Mouse (Mus musculus) megakaryocyte-erythroid progenitor cell, adult 5-6 weeks (primary cell): ENCODE measurements around the gene Pigk. TPM values are rescaled to one million over a fixed set of nuclear protein-coding genes. Genes with fewer than 3 reads are reported as not detected.

ENCODE experiments used
- ATAC-seq: replicated peaks from 2 replicates; pipeline ENCODE4 v1.8.0; 2016; ENCODE audit warnings: mild to moderate bottlenecking, inconsistent platforms; ENCODE audit not compliant: severe bottlenecking, poor library complexity, low FRiP score, low TSS enrichment
- total RNA-seq, 2 experiments: library from RNA; stranded (forward) in 1 of 2; stranded (reverse) in 1 of 2; fragments of 200-1000, 215-1000 nt in 1 of 2; fragments of >200 nt in 1 of 2; fragmentation: Nextera tagmentation in 1 of 2; gene quantifications; 2 replicates each; pipeline ENCODE4 v1.2.3; 2014 to 2017

Pigk gene
- total RNA-seq, 2 experiments from 2014 or later = 36.6 to 63.0 TPM

DNA sequence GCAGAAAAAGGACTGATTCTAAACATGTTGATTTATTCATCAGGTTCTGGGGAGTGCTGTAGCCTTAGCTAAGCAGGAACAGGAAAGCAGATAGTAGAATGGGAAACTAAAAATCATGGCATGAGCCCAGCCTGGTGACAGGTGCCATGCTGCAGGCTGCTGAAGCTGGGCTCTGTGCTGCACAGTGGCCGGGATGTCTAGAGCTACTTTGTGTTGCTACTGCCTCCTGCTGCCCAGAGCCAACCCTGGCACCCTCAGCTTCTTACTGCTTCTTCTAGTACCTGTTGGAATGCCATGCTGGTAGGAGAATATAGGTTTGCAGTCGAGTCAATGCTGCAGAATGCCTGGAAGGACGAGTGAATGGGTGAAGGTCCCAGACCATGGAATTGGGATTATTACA is 8.9 kb downstream of the Pigk start:
- ATAC-seq = peak; percentile 76

DNA sequence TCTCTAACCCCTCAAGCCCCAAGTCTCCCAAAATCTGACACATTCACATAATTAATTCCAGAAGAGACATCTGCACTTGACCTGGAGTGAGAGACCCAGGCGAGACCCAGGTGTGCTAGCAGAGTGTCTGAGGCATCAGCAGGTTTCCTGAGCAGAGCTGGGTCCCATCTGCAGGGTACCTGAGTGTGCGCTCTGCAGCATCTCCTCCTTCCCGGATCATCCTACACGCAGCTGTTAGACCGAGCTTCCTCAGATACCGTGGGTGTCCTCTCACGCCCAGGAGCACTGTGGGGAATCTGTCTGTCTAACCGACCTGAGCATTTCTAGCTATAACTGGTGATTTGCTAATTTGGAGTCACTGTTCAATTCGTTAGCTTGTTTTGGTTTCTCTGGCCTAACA is 10.5 kb downstream of the Pigk start:
- no peak for ATAC-seq

DNA sequence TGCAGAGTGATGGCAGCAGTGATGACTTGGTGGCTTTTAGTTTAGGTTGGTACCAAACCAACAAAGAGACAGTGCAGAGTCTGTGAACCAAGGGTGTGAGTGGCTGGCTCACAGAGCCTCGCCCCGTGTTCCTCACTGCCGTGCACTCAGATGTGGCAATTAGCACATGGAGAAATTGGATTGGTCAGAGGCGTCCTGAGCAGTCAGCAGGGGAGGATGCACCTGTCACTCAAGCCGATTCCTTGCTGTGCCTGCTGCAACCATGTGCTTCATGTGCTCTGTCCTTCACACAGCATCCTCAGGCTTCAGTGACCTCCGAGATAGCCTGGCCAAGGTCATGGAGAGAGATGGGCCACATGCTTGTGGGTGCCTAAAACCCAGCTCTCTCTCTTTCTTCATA is 14.3 kb downstream of the Pigk start:
- no peak for ATAC-seq

DNA sequence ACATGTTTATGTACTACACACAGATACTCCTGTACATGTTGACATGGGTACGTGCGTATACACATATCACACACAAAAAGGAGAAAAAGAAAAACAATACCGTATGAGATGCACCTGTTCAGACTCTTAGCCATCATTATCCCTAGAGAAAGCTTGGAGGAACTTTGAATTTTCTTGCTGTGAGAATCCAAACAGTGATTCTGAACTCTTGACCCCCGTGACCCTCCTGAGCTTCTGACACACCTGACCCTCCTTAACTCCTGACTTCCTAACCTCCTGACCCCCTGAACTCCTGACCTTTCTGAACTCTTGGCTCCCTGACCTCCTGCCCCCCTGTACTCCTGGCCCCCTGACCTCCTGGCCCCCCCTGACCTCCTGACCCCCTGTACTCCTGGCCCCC is 19.1 kb downstream of the Pigk start:
- ATAC-seq = no peak

DNA sequence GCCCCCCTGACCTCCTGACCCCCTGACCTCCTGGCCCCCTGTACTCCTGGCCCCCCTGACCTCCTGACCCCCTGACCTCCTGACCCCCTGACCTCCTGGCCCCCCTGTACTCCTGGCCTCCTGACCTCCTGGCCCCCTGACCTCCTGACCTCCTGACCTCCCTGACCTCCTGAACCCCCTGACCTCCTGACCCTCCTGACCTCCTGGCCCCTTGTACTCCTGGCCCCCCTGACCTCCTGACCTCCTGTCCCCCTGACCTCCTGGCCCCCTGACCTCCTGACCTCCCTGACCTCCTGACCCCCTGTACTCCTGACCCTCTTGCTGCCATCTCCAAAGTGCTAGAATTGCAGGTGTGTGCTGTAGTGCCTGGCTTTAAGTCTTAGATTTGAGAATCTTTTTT is 19.6 kb downstream of the Pigk start:
- no peak for ATAC-seq

DNA sequence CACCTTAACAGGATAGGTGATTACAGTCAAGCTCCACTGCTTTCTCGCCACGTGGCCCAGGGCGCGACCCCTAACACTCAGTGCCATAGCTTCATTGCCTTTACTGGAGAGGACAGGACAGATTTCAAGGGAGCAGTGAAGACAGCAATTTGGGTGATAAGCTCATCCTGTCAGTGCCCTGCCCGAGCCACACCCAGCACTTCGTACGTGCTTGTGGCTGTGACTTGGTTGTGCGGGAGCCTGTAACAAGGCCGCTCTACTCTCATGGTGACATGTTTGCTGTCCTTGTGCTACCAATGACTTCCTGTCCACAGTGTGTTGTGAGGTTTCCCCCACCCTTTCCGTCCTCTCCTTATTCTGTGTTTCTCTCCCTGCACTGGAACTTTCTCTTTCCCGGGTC is 20.2 kb downstream of the Pigk start:
- ATAC-seq = peak; percentile 90

DNA sequence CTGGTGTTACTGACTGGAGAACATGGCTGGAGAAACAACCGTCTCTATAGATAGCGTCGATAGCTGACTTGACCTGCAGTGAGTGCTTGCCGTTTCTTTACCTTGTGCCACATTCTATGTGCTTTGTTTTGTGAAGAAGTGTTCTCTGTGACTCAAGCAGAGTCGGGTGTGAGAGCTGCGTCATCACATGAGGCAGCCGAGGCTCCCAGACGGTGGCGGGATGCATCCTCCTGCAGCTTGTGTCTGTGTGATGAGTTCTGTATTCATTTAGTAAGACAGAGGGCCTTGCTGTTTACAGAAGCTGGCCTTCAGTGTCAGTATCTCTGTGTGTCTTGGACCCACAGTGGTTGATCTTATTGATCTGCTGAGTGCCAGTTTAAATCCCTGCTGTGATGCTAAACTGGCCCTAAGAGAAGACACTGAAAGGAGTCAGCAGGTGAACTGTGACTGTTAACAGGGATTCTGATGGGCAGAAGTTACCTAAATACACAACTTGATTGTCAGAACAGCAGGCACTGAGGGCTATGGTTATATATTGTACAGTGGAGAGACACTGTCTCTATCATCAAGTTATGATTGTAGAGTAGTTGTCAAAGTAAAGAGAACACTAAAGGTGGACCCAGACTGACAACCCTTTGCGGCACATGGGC is 21.8 kb downstream of the Pigk start:
- ATAC-seq = no peak

DNA sequence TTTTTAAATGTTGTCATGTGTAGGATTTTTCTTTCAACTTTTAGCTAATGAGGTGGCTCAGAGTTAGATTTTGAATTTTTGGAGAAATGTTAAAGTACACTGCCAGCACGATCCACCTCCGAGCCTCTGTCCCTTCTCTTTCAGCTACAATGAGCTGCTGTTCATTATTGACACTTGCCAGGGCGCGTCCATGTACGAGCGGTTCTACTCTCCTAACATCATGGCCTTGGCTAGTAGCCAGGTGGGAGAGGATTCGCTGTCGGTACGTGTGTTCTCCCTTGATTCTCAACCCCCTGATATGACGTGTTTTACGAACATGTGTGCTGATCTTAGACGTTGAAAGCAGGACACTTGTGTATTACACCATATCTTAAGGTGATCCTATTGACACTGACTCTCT is 30.4 kb downstream of the Pigk start:
- ATAC-seq = no peak

DNA sequence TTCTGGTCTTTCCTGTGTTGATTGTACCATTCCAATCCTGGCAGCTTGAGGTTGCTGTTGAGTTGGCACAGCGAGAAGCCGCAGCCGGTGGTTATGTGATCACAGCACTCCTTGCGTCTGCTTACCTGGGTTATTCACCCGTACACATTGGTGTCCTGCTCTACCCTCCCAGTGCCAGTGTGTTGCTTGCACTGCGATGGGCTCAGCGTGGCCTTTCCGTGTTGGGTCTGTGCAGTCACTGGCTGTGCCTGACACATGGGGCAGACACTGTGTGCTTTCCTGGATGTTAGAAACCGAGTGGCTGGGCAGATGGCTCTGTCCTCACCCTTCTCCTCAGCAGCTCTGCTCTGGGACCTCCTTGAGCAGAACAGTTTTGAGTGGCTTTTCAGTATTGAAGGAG is 31.7 kb downstream of the Pigk start:
- no peak for ATAC-seq

DNA sequence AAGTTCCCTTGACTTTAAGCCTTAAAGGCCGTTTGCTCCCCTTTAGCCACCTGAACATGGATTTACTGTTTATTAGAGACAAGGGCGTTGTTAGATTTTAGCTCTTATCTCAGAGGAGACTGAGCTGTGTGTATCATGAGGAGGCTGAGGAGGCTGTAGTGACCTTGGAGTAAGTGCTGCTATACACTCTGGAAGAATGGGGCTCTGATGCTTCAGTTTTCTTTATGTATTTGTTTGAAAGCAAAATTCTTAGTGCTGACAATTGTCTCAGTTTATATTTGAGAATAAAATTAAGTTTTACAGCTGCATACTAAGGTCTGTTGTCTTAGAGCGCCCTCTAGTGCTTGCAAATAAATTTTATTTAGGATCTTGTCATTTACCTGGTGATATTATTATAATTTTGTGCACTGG is 35.6 kb downstream of the Pigk start:
- peak; percentile 79 for ATAC-seq

DNA sequence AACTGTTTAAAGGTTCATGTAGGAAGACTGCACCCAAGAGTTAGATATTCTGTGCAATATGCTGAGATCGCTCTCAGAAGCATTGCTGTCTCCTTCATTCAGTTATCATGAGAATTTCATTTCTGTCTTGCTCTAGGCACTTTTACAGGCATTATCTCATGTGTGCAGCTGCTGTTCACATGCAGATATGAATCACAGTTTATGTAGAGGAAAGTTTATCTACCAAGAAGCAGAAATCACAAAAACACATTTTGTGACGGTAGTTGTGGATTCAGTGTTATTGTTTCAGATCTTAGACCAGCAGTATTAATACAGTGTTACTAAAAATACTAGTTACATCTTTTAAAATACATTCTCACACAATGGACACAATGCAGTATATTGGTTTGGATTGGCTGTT is 36.0 kb downstream of the Pigk start:
- peak; percentile 84 for ATAC-seq

DNA sequence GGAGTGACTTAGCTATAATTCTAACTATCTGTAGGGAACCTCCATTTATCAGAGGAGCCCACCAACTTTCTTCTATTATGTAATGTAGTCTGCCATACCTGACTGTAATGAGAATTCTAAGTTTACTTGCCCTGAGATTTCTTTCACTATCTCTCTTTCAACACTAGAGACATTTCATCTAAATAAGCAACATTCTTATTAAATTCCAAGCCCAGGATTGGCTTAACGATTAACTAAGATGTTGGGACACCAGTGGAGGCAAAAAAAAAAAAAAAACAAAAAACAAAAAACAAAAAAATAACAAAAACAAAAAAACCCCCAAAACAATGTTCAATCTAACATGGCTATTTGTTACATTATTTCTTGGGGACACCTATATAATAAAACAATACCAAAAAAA is 39.0 kb downstream of the Pigk start:
- ATAC-seq = no peak

DNA sequence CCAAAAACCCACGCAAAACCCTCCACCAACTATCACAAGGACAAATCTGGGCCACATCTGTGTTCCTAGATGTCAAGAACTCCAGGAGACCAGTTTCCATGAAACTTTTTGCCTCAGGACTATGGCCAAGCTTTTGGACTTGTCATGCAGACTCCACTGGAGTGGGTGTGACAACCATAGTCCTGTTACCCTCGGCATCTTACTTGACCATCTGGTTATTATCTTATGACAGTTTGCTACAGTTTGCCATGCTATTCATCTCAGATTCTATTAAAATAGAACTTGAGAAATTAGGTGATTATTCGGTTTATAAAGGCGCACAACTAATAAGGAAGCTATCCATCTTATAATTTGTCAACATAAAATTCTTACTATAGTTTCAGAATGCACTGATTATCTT is 39.4 kb downstream of the Pigk start:
- no peak for ATAC-seq

DNA sequence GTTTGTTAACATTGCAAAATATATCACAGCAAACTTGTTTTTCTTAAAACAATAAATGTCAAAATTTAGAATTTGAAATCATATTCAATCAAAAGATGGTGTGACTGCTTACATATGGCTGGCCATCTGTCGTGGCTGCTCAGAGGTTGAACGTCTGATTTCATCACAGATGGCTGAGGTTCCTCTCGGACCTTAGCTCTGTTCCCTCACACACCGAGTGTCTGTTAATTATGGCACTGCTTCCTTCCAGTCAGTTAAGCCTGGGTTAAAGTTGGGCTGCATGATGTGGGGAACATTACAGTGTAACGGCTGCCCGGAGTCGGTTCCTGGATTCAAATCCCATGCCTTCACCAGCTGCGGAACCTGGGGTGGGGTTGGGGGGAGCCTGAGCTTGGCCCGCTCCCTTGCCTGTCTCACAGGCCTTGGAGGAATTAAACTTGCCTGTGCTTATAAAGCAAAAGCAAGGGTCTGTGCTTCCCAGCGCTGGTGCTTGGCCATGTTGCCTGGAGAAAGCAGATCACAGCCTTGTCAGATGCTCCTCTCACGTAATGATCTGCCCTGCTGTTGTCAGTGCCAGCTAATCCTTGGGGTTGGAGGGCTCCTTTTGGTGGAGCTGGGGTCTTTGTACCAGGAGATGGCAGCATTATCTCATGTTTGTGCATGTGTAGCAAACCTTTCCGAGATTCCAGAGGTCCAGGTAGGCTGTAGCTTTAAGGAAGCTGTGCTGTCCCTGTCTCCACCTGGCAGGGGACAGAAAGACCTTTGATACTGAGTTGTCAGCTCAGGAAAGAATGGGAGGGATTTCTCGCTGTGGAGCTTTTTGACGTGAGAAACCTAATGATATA is 40.2 kb downstream of the Pigk start:
- no peak for ATAC-seq

DNA sequence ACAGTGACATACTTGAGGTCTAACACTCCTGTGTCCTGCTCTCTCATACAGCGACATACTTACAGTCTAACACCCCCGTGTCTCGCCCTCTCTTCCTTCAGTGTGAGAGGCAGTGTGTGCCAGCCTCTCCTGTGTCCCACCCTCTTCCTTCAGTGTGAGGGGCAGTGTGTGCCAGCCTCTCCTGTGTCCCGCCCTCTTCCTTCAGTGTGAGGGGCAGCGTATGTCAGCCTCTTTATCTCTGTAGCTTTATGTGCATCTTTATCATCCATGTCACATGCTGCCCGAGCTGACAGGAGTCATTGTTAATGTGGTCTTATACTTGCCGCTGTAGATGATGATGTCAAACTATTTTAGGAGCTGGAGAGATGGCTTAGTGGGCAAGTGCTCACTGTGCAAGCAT is 41.6 kb downstream of the Pigk start:
- peak; percentile 73 for ATAC-seq

DNA sequence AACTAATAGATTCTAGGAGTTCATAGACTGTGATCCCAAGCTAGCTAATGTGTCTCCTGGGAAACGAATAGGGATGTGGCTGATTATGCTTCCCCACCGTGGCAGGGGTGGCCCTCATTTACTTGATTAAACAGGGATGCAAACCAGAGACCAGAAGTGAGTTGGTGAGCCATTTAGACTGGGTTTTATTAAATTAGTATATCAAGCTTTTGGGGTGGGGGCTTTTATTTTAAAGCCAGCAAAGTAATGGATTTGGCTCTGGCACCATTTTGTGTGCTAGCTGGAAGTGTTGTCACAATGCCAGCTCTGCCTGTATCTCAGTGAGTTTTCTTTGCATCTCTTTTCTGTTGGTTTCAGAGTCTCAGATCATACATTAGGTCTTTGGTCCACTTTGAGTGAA is 43.0 kb downstream of the Pigk start:
- no peak for ATAC-seq

DNA sequence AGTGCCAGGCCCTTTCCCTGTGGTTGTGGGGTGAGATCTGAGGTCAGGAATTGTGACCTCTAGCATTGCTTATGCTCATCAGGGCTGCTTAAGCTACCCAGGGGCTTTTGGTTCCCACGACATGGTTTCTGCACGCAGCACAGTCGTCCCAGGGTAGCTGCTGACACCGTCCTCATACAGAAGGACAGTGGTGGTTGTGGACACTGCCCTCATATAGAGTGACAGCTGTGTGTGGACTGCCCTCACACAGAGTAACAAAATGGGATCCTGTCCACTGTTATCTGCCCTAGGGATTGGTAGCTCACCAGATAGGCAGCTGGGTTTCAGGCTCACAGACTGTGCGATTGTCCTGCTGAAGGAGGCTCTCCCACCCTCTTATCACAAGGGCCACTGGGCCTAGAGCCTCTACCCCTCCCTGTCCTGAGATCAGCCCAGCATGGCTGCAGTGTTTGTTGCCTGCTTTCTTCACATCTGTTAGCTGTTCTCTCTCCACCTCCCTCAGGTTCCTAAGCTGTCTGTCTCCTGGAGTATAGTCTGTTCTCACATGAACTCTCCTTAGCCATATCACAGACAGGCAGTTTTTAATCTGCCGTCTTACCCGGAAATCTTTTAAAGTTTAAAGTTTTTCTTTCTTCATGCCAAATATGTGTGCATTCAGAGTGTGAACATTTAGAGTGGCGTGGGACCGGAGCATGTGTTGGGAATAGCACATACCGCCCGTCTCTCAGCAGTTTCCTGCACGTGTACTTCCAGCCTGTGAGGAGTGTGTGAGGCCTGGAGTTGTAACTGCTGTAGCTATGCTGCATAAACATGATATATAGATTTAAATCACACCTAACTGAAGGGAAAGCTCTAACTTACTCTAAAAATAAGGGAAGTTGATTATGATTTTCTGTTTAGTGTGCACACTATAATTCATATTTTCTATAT is 43.8 kb downstream of the Pigk start:
- ATAC-seq = peak; percentile 88

DNA sequence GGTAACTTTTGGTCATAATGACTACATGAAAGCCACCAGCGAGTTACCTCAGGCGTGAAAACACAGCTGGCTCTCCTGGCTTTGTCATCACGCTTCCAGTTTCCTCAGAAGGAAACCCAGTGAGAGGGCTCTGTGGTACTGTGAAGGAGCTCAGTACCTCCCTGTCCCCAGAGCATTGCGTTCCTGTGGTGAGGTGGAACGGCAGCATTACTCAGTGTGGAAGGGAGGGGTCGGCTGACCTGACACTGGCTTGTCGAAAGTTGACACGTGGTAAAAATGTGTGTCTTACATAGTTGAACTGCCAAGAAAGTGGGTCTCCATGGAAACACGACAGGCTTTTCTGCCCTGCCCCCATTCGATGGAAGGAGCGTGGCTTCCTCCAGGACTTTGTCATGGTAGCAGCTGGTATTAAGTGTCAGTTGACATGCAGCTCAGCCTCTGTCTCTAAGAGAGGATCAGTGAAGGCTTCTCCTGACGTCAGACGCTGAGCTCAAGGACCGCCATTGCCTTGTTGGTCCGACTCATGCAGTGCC is 44.7 kb downstream of the Pigk start:
- ATAC-seq = no peak

DNA sequence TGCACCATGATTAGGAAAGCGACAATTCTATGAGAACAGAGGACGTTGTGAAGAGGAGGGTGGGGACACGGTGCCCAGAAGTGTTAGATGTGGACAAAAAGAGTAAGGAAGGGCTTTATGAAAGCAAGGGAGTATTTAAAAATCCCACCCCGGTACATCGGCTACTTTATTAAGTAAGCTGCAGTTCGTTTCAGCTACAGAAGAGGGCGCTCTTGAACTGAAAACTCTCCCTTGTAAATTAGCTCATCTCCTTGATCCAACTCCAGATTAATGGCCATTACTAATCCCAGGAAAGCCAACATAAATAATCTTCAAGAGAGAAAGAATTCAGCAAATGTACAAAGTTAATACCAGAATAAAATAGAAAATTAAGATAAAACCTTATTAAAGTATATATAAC is 47.2 kb downstream of the Pigk start:
- no peak for ATAC-seq

DNA sequence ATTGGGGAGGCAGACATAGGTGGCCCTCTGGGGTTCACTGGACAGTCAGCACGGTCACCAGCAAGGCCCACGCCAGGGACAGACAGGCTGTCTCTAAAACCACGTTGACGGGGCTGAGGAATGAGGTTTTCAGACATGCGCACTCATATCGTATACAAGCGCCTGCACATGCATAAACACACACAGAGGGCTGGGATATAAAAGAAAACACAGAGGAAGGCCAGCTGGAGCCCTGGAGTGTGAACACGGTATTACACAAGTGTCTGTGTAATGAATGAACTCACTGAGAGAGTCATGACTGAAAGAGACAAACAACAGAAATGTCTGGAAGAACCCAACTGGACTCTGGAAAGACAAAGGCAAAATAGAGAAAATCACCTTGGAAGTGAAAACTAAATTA is 47.8 kb downstream of the Pigk start:
- ATAC-seq = no peak
